Mouse (Mus musculus) bone marrow, adult 2 months (tissue): ENCODE data around the gene Abcb6.

ENCODE experiments used
- CTCF ChIP-seq: fragments of 200-500 bp; IDR thresholded peaks from 2 replicates; pipeline ENCODE4 v1.5.1; 2011; ENCODE audit warnings: low read length, control low read depth; ENCODE audit not compliant: control insufficient read depth, insufficient read depth
- POLR2A ChIP-seq: fragments of 200-500 bp; IDR thresholded peaks from 2 replicates; pipeline ENCODE4 v1.6.1; 2011; ENCODE audit warnings: low read depth, mild to moderate bottlenecking, control low read depth, low read length, borderline replicate concordance; ENCODE audit not compliant: control insufficient read depth

GRCm38 (mm10) chr1:75187914-75188483 lies 7.8 kb upstream of the Abcb6 start:
- no peak for TF ChIP-seq CTCF
- TF ChIP-seq POLR2A: no peak
